Mouse (Mus musculus): ENCODE measurements around the gene Shank1.

Gene Shank1

GRCm38 (mm10) chr7:44341119-44341518 lies 31.1 kb downstream of the Shank1 start:
- no peak for DNase-seq (ENCODE audit: low spot score)

GRCm38 (mm10) chr7:44341714-44342113 lies 31.7 kb downstream of the Shank1 start:
- no peak for DNase-seq (ENCODE audit: low spot score)

DNA sequence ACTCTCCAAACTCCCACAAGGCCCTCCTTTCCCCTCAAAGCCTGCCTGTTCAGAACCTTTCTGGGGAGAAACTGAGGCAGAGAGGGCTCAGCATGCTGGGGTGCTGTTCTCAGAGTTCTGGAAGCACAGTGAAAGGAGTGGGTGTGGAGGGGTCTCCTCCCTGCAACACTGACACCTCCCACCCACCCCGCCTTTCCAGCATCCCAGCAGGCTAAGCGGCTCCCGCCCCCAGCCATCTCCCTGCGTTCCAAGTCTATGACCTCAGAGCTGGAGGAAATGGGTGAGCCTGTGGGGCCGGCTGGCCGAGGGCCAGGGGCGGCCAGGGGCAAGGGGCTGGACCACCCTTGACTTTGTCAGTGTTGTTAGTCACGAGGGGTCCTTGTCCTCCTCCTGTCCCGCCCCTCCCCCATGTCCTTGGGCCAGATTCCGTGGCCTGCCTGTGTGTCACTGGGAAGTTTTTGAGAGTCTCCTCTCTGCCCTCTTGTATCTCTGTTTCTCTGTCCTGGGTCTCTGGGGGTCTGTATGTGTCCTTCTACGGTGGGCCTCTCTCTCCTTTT lies 33.5 kb downstream of the Shank1 start:
- DNase-seq (ENCODE audit: low spot score) = no peak

DNA sequence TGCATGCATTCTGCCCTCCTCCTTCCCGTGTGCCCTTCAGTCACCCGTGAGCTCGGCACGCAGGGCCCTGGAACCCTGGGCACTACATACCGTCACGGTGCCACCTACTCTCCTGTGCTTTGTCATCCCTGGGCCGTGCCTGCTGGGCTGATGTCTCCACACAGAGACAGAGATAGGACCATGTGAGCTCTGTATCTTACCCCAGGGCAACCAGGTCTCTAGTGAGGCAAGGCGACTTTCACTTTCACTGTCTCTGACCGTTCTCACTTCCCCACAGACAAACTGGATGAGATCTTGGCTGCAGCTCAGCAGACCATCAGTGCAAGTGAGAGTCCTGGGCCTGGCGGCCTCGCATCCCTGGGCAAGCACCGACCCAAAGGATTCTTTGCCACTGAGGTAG lies 34.6 kb downstream of the Shank1 start:
- no peak for DNase-seq (ENCODE audit: low spot score)

DNA sequence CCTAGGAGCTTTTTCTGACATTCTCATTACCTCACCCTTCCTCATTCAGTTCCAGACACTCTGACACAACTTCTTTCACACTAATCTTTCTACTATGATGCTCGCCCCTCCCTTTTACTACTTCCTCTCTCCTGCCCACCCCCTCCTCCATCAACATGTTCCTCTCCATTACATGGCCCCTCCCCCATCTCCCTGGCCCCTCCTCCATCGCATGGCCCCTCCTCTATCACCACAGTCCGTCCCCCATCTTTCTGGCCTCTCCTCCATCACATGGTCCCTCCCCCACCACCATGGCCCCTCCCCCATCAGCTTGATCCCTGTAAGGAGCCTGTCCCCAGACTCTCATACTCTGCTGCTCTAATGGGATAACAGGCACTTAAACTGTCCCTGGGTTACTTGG lies 39.0 kb downstream of the Shank1 start:
- no peak for DNase-seq (ENCODE audit: low spot score)

DNA sequence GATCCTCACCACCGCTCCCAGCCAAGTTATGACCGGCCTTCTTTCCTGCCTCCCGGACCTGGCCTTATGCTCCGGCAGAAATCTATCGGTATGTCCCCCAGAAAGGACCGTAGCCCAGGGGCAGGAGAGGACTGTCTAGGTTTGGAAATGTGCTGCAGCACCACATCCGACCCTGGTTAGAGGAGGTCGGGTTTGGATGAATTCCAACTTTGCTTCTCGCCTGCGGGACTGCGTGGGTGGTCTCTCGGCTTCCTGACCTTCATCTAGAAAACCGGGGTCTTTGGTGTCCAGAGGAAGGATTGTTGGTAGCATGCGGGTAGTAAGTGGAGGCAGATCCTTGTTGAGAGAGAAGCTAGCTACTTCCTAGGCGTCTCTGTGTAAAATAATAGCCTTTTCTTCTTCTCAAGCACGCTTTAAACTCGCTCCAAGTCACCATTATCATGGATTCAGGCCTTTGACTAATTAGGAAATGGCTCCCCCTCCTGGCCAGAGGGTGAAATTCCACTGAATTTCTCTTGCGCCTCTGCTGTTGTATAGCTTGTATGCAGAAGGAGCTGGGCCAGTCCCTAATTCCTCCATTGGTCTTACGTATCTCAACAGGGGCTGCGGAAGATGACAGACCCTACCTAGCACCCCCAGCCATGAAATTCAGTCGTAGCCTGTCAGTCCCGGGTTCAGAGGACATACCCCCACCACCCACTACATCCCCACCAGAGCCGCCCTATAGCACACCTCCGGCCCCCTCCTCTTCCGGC lies 41.1 kb downstream of the Shank1 start:
- DNase-seq (ENCODE audit: low spot score) = peak; percentile 76

DNA sequence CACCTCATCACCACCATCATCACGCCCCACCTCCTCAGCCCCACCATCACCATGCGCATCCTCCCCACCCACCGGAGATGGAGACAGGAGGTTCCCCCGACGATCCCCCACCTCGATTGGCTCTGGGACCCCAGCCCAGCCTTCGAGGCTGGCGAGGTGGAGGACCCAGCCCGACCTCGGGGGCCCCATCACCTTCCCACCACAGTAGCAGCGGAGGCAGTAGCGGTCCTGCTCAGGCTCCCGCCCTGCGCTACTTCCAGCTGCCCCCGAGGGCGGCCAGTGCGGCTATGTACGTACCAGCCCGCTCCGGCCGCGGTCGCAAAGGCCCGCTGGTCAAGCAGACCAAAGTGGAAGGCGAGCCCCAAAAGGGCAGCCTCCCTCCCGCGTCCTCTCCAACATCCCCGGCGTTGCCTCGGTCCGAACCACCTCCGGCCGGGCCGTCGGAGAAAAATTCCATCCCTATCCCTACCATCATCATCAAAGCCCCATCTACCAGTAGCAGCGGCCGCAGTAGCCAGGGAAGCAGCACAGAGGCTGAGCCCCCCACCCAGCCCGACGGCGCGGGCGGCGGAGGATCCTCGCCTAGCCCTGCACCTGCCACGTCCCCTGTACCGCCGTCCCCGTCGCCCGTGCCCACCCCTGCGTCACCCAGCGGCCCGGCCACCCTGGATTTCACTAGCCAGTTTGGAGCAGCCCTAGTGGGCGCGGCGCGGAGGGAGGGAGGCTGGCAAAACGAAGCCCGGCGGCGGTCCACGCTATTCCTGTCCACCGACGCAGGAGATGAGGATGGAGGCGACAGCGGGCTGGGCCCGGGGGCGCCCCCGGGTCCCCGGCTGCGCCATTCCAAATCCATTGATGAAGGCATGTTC lies 42.1 kb downstream of the Shank1 start:
- no peak for DNase-seq (ENCODE audit: low spot score)

GRCm38 (mm10) chr7:44352750-44353600 lies 42.9 kb downstream of the Shank1 start:
- DNase-seq (ENCODE audit: low spot score) = no peak

- DNase-seq (ENCODE audit: low spot score) = no peak
Observed at GRCm38 (mm10) chr7:44353601-44354340, 43.7 kb downstream of the Shank1 start.

- DNase-seq (ENCODE audit: low spot score) = no peak
Observed at GRCm38 (mm10) chr7:44355411-44355810, 45.4 kb downstream of the Shank1 start.

GRCm38 (mm10) chr7:44356590-44357481 lies 46.8 kb downstream of the Shank1 start:
- no peak for DNase-seq (ENCODE audit: low spot score)

- no peak for DNase-seq (ENCODE audit: low spot score)
Observed at GRCm38 (mm10) chr7:44357531-44357930, 47.5 kb downstream of the Shank1 start.

DNA sequence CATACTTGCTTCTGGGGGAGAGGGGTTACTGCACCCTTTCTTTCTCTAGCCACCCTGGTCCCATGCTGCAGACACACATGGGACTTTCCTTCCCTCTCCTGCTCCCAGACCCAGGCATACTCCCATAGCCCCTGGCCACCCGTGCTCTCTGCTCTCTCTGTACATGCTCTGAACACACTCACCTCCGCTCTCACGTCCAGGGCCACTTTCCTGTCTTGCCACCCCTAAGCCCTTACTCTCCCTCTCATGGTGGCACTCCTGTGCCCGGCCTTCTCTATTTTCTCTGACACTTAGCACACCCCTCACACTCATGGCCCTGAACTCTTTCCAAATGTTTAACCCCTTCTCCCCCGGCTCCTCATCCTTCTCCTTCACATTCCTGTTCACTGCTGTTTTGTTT lies 48.0 kb downstream of the Shank1 start:
- no peak for DNase-seq (ENCODE audit: low spot score)

GRCm38 (mm10) chr7:44358886-44359654 lies 49.0 kb downstream of the Shank1 start:
- no peak for DNase-seq (ENCODE audit: low spot score)

- DNase-seq (ENCODE audit: low spot score) = peak; percentile 89
Observed at GRCm38 (mm10) chr7:44359908-44360672, 50.0 kb downstream of the Shank1 start.

DNA sequence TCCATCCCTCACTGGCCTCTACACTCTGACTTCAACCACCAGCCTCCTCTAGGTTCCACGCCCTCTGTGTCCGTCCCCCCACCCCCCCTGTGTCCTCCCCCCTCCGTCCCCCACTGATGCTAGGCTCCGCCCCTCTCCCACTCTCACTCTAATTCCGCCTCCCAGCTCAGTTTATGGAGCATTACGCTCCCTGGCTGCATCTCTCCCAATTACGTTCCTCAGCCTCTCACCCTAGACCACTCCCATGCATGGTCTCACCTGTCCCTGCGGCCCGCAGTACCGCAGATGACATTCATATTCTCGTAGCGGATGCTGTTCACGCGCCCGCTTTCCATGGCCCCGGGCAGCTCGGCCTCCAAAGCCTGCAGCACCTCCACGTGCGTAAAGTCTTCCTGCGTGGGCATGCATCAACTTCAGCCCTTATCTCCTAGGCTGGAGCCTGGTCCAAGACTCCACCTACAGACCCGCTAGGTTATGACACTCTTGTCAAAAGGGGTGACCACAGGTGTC lies 50.8 kb downstream of the Shank1 start:
- no peak for DNase-seq (ENCODE audit: low spot score)

DNA sequence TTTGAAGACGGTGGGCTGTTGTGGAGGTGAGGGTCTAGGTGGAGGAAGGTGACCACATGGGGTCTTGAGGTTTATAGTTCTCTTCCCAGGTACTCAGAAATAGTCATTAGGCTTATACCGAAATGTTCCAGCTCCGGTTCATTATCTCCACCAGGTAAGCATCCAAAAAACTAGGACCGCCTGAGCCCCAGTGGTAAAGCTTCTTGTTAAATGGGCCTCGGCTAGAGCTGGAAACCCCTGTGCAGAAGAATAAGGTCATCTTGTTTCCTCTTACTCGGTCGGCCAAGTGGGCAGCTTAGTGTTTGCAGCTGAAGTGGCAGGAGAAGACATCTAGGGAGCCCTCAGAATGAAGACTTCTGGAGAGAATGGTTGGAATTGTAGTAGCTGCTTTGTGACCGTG lies 62.6 kb downstream of the Shank1 start:
- no peak for DNase-seq (ENCODE audit: low spot score)

DNA sequence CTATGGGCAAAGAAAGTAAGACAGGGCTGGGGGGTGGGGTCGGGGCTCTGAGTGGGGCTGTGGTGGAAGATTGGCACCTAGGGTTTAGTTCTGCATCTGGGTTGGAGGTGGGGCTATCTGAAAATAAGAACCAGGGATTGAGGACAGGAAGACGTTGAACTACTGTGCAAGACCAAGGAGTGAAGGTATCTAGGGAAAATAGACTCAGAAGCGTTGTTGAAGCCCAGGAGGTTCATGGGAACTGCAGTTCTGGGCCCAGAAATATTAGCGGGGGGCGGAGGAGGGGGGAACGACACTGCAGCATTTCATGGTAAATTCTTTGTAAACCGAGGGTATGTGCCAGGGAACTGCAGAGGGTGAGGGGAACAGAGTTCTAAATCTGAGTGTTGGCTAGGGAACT lies 63.4 kb downstream of the Shank1 start:
- DNase-seq (ENCODE audit: low spot score) = no peak
